Mouse (Mus musculus) adrenal gland, postnatal 25 days (tissue): ENCODE measurements around the gene Gucy2d. TPM values are rescaled to one million over a fixed set of nuclear protein-coding genes. Genes with fewer than 3 reads are reported as not detected.

Experiments
- DNase-seq: peaks from one replicate; pipeline ENCODE4 v3.0.0; 2021; ENCODE audit warnings: mixed read lengths
- total RNA-seq: library from RNA; stranded (reverse); gene quantifications from 2 replicates; pipeline ENCODE4 v1.2.3, GENCODE M21; 2021

Gene Gucy2d
- total RNA-seq, 1 experiment from 2014 or later = not detected

- DNase-seq = no peak
These were observed 7.5 kb downstream of the Gucy2d start for GRCm38 (mm10) chr7:98447585-98448308.

GRCm38 (mm10) chr7:98448309-98448630, 8.1 kb downstream of the Gucy2d start:
- DNase-seq = no peak

- no peak for DNase-seq
These were observed 9.5 kb downstream of the Gucy2d start for GRCm38 (mm10) chr7:98449696-98450095.

- DNase-seq = peak; percentile 47
These were observed 14.3 kb downstream of the Gucy2d start for GRCm38 (mm10) chr7:98454397-98455120.

DNA sequence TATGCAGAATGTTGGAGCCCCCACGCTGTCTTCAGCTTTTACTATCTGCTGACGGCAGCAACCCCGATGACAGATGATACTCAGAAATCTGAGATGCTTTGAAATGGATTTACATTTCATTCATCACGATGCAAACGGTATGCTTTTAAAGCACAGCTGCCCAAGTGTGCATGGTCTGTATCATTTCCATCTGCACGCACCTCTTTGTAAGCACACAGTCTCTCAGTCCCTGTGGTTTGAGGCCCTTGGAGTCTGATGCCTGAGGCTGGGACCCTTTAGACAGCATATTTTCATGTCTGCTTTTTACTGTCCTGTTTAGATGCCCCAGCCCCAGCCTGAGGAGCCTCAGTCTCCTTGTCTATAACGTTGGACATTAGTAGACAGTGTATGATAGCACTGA, 20.1 kb downstream of the Gucy2d start:
- DNase-seq = no peak

- peak; percentile 29 for DNase-seq
These were observed 28.9 kb downstream of the Gucy2d start for GRCm38 (mm10) chr7:98469089-98469488.

GRCm38 (mm10) chr7:98472529-98472928, 32.3 kb downstream of the Gucy2d start:
- no peak for DNase-seq

DNA sequence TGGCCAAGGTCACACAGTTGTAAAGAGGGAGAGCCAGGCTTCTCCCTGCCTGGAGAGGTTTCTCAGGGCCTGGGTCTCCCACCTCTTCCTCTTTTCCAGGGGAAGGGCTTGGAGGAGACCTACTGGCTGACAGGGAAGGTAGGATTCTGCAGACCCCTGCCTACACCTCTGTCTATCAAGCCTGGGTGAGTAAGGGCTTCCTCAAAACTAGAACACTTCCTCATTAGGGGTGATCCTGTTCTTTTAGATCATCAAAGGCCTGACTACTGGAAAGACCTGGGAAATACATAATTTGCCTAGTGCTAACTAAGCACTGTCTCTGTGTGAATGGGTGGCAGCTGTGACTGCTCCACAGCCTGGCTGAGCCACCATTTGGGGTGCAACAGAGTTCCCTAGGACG, 34.3 kb downstream of the Gucy2d start:
- no peak for DNase-seq

DNA sequence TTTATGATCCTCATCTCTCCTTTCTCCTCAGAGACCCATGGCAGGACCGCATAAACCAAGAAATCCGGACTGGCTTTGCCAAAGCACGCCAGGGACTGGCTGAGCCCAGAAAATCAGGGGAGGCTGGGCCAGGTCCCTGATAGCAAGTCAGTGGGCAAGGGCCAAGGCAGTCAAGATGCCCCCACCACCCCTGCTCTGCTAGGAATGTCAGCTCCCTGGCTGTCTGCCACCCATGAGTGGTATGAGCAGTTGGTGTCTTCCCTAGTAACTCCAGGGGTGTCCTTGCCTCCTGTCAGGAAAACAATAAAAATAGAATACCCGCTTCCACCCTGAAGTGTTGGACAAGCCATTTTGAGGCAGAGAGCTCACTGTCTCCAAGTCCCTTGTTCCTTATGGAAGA, 36.9 kb downstream of the Gucy2d start:
- no peak for DNase-seq

GRCm38 (mm10) chr7:98480481-98480880, 40.3 kb downstream of the Gucy2d start:
- no peak for DNase-seq

GRCm38 (mm10) chr7:98481066-98481734, 41.0 kb downstream of the Gucy2d start:
- peak; percentile 79 for DNase-seq

DNA sequence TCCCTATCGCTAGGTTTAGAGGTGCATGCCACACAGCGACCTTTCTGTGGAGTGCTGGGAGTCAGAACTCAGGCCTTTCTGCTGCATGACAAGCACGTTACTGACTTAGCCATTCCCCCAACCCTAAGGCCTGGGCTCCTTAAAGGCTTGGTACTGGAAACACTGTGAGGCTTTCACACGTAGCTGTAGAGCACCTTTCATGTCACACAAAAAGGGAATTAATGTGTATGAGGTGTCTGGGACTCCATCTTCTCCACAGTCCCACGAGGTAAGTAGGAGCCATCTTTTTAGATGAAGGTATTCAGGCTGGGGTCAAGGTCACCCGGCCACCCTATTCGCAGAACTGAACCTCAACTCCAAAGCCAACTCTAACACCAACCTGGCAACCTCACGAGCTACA, 41.6 kb downstream of the Gucy2d start:
- DNase-seq = no peak

DNA sequence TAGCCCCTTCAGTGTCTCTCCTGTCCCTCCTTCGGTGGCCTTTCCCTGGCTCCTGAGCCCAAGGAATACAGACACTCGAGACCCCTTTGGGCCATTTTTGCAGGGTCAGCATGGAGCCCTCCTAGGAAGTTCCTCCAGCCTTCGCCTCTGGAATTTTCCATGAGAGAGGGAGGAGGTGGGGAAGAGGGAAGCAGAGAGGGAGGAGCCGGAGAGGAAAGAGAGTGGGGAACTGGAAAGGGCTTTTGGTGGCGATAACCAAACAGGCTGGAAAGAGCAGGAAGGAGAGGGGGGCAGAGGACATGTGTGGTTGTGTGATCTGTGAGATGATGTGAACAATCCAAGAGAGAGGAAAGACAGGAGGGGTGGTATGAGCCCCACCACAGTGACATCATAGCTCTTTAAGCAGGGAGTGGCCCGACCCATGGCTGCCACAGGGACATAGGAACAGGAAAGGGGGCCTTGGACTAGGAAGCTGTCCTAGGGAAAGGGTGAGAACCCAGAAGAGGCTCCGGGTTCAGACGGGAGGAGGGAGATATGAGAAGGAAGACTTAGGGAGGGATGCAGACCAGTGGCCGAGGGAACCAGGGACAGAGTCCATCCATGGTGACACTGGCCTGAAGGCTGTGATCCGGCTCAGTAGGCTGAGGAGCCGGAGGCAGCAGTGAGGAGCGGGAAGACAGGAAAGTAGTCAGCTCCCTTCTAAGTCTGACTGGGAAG, 42.5 kb downstream of the Gucy2d start:
- no peak for DNase-seq

DNA sequence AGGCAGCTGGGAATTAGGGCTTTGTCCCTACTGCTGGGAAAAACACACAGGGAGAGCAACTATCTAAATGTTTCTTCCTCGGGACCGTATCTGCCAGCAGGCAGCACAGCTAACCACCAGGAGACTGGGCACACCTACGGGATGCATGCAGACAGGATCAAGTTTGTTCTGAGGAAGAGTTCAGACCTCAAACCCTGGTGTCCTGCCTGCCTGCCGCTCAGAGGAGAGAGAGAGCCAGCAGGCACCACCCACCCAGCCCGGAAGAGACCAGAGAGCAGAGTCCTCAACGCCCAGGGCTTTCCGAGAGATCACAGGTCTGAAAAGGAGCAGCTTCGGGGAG, 43.0 kb downstream of the Gucy2d start:
- DNase-seq = no peak

DNA sequence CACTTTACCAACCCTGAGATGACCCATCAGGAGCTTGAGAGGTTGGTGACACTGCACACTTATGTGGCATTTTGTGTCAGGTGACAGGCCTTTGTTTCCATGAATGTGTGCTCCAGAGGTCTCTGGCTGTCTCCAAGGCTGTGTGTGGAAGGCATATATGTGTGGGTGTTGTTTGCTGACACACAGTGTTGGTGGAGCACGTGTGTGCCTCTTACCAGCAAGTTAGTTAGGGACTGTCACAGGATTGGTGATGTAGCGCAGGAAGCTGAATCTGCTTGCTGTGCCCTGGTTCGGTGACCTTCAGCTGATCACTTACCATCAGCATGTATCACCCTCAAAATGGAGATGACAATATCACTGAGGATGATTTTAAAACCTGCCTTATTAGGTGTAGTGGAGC, 44.7 kb downstream of the Gucy2d start:
- no peak for DNase-seq

GRCm38 (mm10) chr7:98485508-98485907, 45.3 kb downstream of the Gucy2d start:
- no peak for DNase-seq

DNA sequence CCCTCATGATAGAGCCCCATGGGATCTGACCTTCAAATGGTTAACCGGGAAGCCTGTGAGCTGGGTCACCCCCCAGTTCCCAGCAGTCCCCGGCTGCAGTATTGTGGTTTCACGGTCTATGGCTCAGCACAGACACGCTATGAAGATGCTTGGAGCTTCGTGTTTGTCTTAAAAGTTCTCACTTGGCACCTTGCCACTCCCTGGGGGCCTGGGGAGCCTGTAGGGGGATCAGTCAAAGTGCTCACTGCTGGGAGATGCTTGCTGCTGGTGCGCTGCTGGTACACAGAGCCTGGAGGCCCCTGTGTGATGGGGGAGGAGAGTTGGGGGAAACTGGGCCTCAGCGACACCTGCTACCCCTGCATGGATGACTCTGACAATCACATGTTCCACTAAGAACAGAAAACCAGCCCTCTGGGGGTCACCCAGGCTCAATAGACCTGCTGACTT, 46.3 kb downstream of the Gucy2d start:
- DNase-seq = no peak

- no peak for DNase-seq
These were observed 47.2 kb downstream of the Gucy2d start for GRCm38 (mm10) chr7:98487202-98487980.

GRCm38 (mm10) chr7:98488398-98489130, 48.3 kb downstream of the Gucy2d start:
- no peak for DNase-seq

DNA sequence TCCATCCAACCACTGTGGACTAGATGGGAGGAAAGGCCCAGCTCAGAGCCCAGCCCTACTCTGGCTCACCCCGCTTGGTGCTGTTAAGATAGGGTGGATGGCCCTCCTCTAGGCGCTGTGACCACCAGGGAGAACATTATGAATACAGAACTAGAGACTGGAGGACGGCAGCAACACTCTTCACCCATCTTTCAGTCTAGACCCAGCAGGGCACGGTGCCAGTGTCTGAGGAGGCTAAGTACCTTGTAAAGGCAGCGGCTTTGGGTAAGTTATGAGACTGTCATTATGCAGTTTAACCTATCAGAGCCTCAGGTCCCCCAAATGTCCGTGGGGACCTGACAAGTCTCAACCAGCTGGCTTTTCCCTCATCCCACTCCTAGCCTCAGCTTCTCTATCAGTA, 48.9 kb downstream of the Gucy2d start, which contains the start of gene Lrrc32:
Lrrc32 (plus strand) TSS at position 153 of the 400 bp plus-strand sequence.
- no peak for DNase-seq

DNA sequence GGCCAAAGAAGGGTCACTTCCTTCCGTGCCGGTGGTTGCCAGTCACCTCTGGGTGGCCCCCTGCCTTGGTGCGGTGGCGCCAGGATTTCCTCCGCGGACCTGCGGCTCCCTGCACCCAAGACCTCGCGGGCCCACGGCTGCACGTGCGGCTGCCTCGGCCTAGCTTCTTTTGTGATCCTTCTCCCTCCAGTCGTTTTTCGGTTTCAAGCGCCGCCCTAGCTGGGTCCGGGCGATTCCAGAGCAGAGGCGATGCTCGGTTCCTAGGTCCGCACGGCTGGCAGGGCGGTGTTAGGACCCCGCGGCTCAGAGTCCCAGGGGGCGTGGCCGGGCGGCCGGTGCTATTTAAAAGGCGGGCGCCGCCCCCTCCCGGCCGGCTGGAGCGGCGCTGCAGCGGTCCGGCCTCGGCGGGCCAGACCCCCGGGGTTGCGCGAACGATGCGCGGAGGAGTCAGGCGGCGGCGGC, 49.4 kb downstream of the Gucy2d start:
- DNase-seq = peak; percentile 86
